Mouse (Mus musculus): ENCODE results near the gene Icam1. TPM values are rescaled to one million over a fixed set of nuclear protein-coding genes. Genes with fewer than 3 reads are reported as not detected.
A peak's percentile ranks its signal among the peaks of the same experiment; 100 is the strongest.

The Icam1 gene
- 1 to 10 TPM; 1.6 to 3.0 TPM for total RNA-seq (2021)
- long read RNA-seq, experiment 1, result 0 reads
- long read RNA-seq, experiment 2, partial matches to known transcripts, result 0 of 2 reads
- long read RNA-seq, experiment 2, other reads (novel, unspliced or antisense), result 0 of 2 reads

DNA sequence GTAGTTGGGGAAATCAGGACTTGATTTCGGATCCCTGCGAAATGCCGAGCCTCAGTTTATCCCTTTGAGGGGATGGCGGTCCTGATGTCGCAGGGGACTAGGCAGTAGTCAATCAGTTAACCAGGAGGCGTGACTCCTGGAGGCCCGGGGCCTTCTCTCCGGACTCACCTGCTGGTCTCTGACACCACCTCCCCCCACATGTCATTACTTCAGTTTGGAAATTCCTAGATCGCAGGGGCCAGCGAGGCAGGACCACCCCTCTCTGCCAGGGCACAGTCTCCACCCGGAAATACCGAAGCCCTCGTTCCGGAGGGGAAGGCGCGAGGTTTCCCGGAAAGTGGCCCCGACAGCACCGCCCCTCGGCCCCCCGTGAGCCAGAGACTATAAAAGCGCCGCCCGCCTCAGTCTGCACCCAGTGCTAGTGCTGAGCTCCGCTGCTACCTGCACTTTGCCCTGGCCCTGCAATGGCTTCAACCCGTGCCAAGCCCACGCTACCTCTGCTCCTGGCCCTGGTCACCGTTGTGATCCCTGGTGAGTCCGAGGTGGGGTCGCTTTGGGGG, at the start of gene Icam1:
Icam1 (plus strand) TSS at position 415 of the 560 bp plus-strand sequence.
- peak; percentile 58 for DNase-seq

DNA sequence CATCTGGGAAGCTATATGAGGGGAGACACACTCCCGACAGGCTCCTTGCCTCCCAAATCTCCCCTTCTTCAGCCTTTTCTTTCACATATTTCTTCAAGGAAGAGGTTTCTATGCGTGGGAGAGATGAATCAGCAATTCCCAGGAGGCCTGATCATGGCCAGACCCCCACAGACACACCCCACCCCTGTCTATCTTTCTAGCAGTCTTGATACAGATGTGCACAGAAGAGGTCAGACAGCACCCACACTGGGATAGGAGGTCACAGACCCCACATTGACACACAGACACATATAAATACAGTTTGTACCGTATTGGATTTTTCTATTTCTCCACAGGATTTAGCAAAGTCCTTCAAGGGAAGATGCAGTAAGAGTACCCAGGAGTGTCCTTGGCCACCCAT, 49.8 kb upstream of the Icam1 start:
- no peak for DNase-seq

DNA sequence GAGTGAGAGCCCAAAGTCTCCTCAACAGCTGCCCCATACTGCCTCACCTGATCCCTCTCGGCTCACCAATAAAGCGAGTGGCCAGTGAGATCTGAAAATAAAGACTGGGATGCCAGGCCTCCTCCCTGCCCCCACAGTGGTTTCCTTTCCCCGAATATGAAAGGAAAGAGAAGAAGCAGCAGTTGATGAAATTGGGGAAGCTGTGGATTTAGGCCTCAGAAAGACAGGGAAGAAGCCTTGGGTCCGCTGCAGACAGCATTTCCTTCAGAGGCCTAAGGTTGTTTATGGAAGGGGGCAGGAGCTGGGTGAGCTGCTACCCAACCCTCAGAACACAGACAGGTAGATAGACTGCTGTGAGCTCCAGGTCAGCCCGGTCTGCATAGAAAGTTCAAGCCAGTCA, 49.0 kb upstream of the Icam1 start:
- no peak for DNase-seq

DNA sequence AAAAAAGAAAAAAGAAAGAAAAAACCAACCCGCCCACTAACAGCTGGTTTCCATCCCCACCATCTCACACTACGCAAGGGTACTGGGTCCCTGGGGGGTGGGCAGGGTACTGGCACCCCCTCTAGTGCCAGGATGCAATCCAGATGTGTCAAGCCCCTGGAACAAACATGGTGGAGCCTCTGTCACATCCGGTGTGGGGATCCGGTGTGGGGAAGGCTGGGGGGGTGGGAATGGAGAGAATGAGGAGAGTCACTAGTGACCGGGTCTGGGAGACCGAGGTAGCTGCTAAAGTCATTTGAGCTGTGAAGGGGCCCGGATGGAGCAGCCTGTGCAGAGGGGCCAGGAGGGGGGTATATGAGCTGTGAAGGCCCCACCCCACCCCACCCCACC, 44.0 kb upstream of the Icam1 start:
- DNase-seq, result peak; percentile 66

DNA sequence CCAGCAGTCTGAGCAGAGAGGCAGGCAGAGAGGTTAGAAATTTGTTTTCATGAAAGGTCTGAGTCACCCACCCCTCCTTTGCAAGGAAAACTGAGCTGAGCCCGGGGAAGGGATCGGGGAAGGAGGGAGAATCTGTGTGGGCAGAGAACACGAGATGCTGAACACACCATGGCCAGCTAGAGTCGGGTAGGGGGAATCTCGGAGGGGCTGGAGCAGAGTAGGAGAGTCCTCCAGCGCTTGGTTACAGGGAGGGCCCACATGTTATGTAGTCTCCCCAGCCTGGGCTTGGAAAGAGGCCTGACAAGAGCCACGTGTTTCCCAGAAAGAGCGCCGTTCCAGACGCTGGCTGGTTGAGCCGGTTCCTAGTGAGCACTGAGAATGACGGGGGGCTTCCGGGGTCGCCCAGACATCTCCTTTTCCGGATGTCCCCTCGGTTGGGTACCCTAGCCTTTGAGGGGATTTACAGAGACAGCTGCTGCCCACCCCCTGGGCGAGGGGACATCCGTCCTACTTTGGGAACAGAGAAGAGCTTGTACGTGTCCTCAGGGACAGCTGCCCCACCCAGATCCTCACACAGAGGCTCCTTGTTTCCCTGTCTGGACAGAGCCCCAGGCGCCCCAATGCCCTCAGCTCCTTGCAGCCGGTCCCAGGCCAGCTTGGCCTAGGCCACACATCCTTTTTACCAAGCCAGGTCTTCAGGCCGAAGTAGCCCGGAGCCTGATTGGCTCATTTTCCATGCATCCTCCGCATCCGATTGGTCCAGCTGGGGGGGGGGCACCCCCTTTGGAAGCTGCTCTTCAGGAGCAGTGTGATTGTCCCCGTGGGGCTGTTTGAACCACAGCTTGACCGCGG, 43.4 kb upstream of the Icam1 start:
- DNase-seq, result peak; percentile 80

DNA sequence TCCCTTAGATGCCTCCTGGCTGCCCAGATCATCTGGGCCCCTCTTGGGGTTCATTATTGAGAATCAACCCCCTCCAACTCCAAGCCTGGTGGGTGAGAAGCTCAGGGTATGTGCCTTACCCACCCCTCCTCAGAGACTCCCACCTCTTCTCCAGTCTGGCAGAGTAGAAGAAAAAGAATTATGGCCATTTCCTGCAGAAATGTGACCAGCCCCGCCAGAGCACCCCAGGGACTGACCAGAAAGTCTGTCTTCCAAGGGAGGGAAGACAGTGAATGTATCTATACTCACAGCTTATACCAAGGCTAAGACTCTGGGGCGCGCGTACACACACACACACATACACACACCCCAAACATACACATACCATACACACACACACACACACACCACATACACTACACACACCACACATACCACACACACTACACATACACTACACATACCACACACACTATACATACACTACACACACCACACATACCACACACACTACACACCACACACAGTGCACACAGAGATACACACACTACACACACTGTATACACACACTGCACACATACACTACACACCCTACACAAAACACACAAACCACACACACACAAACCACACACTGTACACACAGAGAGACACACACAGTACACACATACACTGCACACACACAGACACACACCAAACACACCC, 42.6 kb upstream of the Icam1 start:
- peak; percentile 32 for DNase-seq

DNA sequence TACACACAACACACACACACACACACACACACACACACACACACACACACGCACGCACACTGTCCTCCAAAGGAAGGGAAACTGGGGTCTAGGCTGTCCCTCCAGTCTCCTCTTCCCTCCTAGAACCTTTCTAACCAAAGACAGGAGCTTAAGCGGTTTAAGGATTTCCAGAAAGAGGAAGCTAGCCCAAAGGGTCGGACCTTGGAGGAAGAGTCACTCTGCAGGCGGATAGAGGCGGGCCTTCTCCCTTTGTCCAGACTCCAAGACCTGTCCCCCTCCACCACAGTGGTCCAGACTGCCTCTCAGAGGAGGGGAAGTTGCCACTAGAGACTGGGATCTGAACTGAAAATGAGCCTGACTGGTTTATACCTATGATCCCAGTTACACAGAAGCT, 42.1 kb upstream of the Icam1 start:
- peak; percentile 36 for DNase-seq

DNA sequence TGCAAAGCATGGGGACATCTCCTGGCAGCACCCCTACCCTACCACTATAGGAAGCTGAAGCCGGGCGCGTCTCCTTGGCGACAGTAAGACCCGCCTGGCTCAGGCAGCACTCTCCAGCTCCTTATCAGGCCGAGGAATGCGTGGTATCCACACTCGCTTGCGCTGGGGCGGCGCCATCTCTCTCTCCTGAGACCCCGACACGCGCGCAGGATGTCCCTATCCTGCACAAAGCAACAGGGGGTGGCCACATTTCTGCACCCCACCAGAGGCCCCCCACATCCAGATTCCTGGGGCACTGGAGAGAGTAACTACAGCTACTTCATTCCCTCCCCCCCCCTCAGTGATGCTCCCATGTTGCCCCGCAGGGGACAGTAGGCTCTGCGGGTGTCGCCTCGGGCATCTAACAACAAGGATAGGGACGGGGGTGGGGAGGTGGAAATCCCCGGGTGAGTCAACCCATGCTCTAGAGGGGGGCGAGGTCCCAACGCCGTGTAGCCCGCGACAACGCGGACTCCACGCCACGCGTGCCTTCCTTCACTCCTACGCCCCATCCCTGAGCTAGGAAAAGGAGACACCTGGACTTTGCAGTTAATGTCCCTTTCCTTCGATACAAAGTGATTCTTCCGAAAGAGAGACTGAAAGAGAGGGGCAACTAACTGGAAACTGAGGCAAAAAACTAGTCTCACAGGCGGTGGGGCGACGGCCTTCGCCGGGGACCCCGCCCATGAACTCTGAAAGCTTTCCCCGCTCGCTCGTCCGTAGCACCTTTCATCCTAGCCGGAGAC, 40.2 kb upstream of the Icam1 start:
- DNase-seq, result no peak

DNA sequence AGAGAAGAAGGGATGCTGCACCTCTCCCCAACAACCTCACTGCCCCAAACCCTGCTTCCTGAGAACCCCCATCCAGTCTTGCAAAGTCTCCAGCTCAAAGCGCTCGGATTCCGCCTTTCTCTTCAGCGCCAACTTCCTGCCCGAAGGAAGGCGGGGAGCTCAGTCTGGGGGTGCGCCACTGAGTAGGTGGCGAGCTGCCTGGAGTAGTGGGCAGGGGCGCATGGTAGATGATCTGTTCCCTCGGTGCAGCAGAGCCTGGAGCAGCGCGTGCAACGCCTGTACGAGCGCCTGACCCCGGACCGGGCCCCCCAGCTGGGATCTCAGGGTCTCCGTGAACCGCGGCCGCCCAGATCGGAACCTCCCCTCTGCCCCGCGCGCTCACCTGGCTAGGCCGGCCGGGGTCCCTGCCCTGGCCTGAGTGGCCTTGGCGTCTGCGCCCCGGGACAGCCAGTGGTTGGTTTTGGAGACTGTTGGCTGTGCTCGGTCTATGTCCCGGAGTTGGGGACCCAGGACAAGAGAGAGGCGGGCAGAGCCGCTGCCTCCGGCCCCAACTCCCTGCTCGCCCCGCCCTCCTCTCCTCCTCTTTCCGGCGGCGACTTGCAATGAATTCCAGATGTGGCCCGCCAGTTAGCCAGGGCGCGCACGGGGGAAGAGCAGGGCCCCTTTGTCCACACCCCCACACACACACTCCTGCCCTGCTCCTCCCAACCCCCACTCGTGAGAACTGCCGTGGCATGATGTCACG, 39.4 kb upstream of the Icam1 start, which contains the start of gene S1pr2:
S1pr2 (minus strand) TSS at position 566 of the 745 bp plus-strand sequence.
- DNase-seq, result peak; percentile 87

DNA sequence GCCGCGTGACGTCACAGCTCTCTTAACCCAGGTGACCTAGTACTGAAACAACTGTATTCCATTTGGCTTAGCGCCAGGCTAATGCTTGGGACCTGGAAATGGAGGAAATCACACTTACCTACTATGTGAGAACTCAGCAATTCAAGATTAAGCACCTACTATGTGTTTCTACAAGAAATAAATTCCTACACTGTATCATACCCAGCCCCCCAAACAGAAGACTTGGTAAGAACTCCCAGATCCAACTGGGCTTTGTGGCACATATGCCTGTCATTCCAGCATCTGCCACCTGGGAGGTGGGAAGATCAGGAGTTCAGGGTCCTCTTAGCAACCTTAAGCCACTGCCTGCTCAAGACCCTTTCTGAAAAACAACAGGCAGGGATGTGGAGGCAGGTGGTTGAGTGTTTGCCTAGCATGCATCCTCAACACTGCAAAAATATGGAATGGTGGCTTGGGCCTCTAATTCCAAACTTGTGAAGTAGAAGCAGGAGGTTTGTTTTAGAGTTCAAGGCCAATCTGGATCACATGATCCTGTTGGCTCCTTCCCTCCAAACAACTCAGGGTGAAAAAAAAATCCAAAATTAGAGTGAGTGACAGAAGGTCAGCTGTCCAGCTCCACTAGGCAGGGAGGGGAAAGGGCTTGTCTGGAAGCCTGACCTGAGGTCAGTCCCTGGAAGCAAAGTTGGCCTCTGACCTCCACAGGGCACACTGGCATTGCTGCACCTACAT, 38.7 kb upstream of the Icam1 start:
- DNase-seq, result no peak

DNA sequence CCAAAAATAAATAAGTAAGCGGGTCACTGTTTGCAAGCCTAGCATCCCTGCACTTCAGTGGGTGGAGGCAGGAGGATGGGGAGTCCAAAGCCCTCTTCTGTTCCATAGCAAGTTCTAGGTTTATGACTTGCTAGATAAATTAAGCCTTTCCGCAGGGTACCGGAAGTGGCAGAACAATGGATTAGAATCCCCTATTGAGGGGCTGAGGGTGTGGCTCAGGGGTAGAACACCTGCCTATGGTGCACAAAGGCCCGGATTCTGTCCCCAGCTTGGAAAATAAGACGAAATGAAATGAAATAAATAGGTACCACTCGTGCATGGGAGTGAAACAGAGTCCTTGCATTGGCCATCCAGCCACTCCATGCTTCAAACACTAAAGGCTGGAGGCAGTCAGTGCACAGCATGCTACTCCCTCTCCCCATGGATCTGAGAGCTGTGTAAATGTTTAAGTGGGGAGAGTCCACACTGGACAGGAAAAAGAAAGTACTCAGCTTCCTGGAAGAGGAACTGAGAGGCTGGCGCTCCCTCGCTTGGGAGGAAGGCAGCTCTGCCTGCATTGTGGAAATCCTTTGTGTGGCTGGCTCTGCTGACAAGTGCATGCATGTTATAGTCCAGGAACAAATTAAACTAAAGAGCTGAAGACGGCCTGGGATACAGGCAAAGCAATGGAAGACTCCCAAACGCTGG, 37.2 kb upstream of the Icam1 start:
- DNase-seq, result no peak

DNA sequence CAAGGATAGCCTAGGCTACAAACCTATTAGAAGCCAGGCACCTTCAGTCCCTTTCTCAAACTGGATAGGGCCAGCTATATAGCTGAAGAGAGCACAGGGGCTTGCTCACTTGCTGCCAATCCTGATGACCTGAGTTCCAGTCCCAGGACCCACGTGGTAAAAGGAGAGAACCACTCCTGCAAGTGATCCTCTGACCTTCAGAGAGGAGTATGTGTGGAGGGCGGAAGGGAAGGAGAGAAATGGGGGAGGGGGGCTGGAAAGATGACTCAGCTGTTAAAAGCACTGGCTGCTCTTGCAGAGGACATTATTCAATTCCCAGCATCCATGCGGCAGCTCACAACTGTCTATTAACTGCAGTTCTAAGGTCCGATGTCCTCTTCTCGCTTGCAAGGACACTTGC, 36.6 kb upstream of the Icam1 start:
- DNase-seq, result no peak

DNA sequence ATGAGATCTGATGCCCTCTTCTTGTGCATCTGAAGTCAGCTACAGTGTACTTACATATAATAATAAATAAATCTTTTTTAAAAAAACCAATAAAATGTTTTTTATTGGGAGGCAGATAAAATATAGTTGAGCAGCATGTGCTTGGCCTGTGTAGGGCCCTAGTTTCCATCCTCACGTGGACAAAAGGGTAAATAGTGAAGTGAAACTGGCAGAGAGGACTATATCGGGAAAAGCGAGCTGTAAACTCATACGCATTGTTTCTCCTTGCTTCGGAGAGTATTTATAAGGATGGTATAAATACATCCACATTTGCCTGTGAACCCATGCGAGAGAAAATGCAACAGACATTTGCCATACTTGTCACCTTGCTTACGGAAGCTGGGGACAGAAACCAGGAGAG, 36.0 kb upstream of the Icam1 start:
- no peak for DNase-seq

DNA sequence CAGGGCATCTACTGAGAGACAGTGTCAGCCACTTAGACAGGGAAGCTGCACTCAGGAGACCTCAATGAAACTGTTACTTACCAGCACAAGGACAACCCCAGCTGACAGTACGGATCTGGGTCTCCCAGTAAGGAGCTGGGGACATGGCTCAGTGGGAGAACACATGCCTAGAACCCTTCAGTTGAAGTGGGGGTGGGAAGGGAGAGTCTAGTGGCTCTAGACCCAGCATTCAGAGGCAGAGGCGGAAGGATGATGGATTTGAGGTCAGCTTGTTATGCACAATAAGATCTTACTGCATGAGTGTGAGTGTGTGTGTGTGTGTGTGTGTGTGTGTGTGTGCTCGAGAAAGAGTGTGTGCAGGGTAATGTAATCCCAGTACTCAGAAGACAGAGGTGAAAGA, 33.6 kb upstream of the Icam1 start:
- DNase-seq, result no peak

DNA sequence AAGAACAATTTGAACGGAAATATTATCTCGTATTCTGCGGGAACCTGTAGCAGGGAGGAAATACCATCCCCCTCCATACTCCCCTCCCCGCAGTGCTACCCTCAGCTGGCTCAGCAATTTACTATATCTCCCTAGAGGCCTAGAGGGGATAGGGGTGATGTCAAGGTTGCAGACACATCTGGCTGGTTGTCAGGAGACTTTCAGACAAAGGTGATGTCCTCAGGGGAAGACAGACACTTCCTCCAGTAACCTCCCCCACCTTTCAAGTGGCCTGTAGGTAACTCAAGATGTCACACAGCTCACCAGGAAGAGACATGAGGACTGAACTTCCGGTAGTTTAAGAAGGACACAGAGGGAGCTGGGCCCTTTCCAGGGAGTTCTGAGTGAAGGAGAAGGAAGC, 32.6 kb upstream of the Icam1 start:
- DNase-seq, result no peak

DNA sequence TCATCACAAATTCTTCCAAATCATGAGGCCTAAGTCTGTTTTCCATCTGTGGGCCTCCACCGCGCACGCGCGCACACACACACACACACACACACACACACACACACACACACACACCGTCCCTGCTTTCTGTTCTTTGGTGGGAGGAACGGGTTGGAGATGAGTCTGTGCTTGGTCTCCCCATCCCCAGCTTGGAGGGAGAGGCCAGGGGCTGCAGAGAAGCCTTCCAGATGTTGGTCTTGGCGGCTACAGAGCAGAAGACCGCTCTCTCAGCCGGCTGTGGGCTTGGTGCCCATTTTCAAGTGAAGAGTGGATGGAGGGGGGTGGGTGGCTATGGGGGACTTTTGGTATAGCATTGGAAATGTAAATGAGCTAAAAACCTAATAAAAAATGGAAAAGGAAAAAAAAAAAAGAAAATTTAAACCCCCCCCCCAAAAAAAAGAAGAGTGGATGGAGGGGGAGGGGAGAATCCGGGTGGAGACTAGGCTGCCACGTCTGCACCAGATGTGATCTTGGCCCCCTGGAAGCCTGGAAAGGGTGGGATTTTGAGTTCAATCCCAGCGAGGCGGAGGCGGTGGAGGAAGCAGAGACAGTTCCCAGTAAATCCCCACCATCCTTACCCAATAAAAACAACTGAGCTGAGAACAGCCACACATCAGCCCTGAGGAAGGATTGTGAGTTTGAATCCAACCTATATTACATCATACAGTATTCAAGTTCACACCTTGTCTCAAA, 28.7 kb upstream of the Icam1 start:
- DNase-seq, result peak; percentile 54

DNA sequence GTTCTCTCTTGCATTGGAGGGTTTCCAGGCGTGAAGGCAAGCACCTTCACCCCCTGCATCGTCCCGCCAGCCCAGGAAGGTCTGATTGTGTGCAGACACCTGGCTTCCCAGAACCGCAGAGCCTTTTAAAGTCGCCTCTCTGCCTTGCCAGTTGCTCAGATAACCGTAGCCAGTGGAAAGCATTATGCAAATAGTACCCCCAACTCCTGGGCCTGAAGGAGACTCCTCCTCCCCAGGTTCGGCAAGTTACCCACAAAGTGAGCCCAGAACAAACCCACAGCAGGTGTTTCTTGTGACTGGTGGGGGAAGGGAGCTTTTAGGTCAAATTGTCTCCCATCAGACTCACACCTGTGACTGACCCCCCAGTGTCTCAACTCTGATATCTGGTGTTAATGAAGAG, 27.8 kb upstream of the Icam1 start:
- no peak for DNase-seq

DNA sequence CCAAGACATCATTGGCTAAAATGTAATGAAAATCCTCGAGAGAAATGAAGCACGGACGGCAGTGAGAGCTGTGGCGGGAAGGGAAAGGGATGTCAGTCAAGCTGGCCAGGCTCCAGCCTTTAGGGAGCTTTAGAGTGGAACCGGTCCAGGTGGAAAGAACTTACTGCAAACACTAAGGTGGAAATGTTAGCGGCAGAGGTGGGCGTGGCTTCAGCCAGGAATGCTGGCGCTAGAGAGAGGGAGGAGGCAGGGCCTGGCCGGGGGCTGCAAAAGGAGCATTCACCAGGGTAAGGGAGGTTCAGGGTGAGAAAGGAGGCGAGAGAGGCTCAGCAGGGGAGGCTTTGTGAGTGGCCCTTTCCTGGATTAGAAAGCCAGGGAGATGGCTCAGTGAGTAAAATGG, 24.9 kb upstream of the Icam1 start:
- DNase-seq, result no peak

DNA sequence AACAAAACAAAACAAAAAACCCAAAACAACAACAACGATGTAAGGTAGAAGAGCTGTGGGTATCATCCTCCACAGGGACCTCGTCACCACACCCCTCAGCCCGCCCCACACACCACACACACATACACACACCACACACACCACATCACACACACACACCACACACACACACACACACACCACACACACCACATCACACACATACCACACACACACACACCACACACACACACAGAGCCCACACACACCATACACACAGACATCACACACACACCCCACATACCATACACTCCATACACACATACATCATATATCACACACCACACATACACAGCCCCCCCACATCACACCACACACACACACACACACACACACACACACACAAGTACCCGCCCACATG, 24.2 kb upstream of the Icam1 start:
- DNase-seq, result no peak

Measured in gastrocnemius, postnatal 25 days (tissue).